Mouse (Mus musculus) cerebellum, adult 2 months (tissue): ENCODE measurements around the gene Klc4. TPM values are rescaled to one million over a fixed set of nuclear protein-coding genes. Genes with fewer than 3 reads are reported as not detected.

Experiments used
- DNase-seq, 2 experiments: peaks; one replicate each; pipeline ENCODE4 v3.0.0; 2021
- H3K27ac ChIP-seq: fragments of 200-500 bp; 2 replicates; pipeline ENCODE4 v1.5.1; 2012; ENCODE audit warnings: low read length, control low read depth, inconsistent platforms; ENCODE audit not compliant: insufficient read depth
- H3K27me3 ChIP-seq: fragments of 200-500 bp; 2 replicates; pipeline ENCODE4 v1.6.1; 2012; ENCODE audit warnings: inconsistent platforms, mild to moderate bottlenecking, low read length, moderate library complexity; ENCODE audit not compliant: control insufficient read depth, insufficient read depth
- H3K4me1 ChIP-seq: fragments of 200-500 bp; 2 replicates; pipeline ENCODE4 v1.6.1; 2011; ENCODE audit warnings: low read length; ENCODE audit not compliant: control insufficient read depth, insufficient read depth
- H3K4me3 ChIP-seq: fragments of 200-500 bp; replicated peaks from 2 replicates; pipeline ENCODE3; 2011; ENCODE audit warnings: mild to moderate bottlenecking, low read depth, low read length, control low read depth; ENCODE audit not compliant: insufficient read depth
- CTCF ChIP-seq: fragments of 200-500 bp; IDR thresholded peaks from 2 replicates; pipeline ENCODE4 v1.5.1; 2011; ENCODE audit warnings: low read depth, mild to moderate bottlenecking, control low read depth, low read length, moderate library complexity, borderline replicate concordance; ENCODE audit not compliant: insufficient read depth
- POLR2A ChIP-seq: fragments of 200-500 bp; IDR thresholded peaks from 2 replicates; pipeline ENCODE4 v1.6.1; 2011; ENCODE audit warnings: low read length, control low read depth, borderline replicate concordance; ENCODE audit not compliant: insufficient read depth
- WGBS: fragments of 180-500 bp; shearing (Covaris S2); methylation state at CpG from one replicate; pipeline ENCODE4 v1.1.7; 2018; 5-methylcytosine and 5-hydroxymethylcytosine counted together
- polyA plus RNA-seq: library from polyadenylated mRNA; depleted of rRNA; stranded (reverse); fragments of >200 nt; gene quantifications from 2 replicates; pipeline ENCODE4 v1.2.3, GENCODE M21; 2012; rRNA removed

Gene Klc4
- polyA plus RNA-seq, 1 experiment = 28.1 TPM

DNA sequence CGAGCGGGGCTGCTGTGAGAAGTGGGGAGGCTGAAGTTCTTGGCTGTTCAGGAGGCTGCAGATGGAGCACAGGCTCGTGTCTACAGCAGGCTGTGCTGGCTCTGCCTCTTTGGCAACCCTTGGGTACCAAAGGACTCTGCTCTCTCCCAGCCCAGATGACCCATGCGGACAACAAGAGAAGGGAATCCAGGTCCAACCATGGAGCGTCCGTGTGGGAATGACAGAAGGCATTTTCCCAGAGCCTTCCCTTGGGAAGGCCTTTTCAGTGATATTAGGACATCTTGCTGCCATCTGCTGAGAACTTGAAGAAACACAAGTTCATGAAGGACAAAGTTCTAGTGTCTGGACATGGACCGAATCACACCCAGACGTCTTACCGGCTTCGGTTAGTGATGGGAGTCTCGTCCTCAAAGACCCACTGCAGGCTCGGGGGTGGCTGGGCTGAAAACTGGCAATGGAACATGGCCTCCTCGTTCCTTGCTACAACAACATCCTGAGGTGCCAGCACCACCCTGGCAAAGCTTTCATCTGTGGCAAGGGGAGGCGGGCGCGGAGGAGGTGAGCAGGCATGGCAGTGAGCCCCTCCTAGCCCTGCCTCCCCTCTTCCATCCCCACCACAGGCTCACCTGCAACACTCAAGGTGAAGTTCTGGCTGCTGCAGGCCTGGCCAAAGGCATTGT is 56.0 kb downstream of the Klc4 start:
- no peak overlapping the region for H3K27ac ChIP-seq
- H3K27me3 ChIP-seq = no peaks in the 10 kb centered on the region
- H3K4me3 ChIP-seq = no peak overlapping the region
- DNase-seq = peak in 1 of 2 experiments; percentile 44
- H3K4me1 ChIP-seq = no peaks in the 10 kb centered on the region
- 51% methylated on average over 16 of the region's 16 CpGs for WGBS
- TF ChIP-seq CTCF (peak; percentile 17; the same call in 1 of the 2 replicates), POLR2A (no peak)

DNA sequence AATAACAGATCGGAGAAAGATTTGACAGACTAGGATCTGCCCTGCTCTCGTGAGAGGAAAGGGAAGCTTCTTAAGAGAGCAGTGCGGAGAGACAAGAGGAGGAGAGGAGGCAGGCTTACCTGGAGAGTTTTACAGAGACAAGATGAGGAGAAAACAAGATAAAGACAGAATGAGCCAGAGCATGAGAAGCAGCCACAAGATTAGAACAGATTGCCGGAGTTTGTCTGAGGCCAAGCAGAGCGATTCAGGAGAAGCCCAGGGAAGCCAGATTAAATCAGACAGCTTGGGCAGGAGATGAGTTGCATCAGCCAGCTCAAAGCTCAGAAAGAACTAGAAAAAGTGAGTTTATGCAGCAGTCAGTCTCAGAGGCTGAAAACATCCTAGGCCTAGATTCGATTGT is 56.9 kb downstream of the Klc4 start:
- no peak overlapping the region for H3K4me3 ChIP-seq
- no peak overlapping the region for H3K27ac ChIP-seq
- no peaks in the 10 kb centered on the region for H3K4me1 ChIP-seq
- TF ChIP-seq POLR2A = no peak
- TF ChIP-seq CTCF = no peak
- WGBS = 85% methylated on average over 6 of the region's 6 CpGs
- no peak for DNase-seq
- no peaks in the 10 kb centered on the region for H3K27me3 ChIP-seq

DNA sequence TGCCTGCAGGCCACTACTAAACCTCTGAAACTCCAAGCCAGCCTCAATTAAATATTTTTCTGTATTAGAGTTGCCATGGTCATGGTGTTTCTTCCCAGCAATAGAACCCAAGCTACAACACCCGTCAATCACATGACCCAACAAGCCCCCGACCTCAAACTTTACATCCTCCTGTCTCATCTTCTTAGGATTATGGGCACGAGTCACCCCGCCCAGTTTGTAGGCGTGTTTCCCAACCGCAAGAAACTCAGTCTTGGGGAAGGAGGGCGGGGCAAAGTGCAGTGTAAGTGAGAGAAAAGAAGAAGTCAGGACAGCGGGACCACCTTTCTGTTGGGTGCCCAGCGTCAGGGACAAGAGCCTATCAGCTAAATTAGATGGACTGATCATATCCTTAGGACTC is 57.6 kb downstream of the Klc4 start:
- Histone ChIP-seq H3K27me3 (no peaks in the 10 kb centered on the region), H3K4me1 (no peaks in the 10 kb centered on the region), H3K4me3 (no peak overlapping the region), H3K27ac (no peak overlapping the region)
- no peak for DNase-seq
- no peak for TF ChIP-seq POLR2A
- no peak for TF ChIP-seq CTCF
- WGBS = 87% methylated on average over 9 of the region's 9 CpGs

DNA sequence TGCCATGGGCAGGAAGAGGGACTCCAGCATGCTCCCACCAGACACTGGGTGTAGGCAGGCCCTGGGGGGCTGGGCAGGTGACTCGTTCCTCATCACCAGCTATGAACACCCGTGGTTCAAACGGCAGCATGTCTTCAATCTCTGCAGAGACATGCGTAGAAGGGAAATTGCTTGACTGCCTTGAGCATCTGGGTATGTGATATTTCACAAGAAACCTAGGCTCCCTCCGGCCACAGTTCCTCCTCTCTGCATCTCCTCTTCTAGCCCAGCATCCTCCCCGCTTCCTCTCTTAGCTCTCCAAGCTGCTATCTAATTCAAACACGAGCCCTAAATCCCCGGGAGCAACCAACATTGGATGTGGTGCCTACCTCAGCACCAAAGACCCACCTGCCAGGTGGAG is 59.5 kb downstream of the Klc4 start:
- H3K27me3 ChIP-seq = no peaks in the 10 kb centered on the region
- WGBS = 95% methylated on average over 8 of the region's 8 CpGs
- DNase-seq = no peak
- H3K4me1 ChIP-seq = no peaks in the 10 kb centered on the region
- TF ChIP-seq POLR2A (no peak), CTCF (no peak)
- H3K4me3 ChIP-seq = no peak overlapping the region
- H3K27ac ChIP-seq = no peak overlapping the region

Other genes with a start within 250 kb of the Klc4 start
- 3.7 and 4.6 TPM in 2 replicates for gene Crip3, start 217.1 kb downstream of the Klc4 start, polyA plus RNA-seq
- gene Slc22a7, start 207.6 kb downstream of the Klc4 start, polyA plus RNA-seq = 0.71 and 0.72 TPM in 2 replicates
- gene Ttbk1, start 158.3 kb downstream of the Klc4 start, polyA plus RNA-seq = 46.7 and 47.4 TPM in 2 replicates
- gene Dnph1, start 149.3 kb downstream of the Klc4 start, polyA plus RNA-seq = 5.3 and 5.6 TPM in 2 replicates
- gene Cul9, start 99.6 kb downstream of the Klc4 start, polyA plus RNA-seq = 56.2 and 58.4 TPM in 2 replicates
- 53.0 and 59.2 TPM in 2 replicates for gene Srf, start 89.8 kb downstream of the Klc4 start, polyA plus RNA-seq
- gene Ptk7, start 16.5 kb downstream of the Klc4 start, polyA plus RNA-seq = 5.5 and 5.9 TPM in 2 replicates
- gene Mrpl2, start 207 bp upstream of the Klc4 start, polyA plus RNA-seq = 67.5 and 68.2 TPM in 2 replicates
- gene Cul7, start 4.3 kb upstream of the Klc4 start, polyA plus RNA-seq = 43.3 and 44.5 TPM in 2 replicates
- gene Rrp36, start 28.3 kb upstream of the Klc4 start, polyA plus RNA-seq = 32.3 and 33.0 TPM in 2 replicates
- gene Mea1, start 32.8 kb upstream of the Klc4 start, polyA plus RNA-seq = 136 and 147 TPM in 2 replicates
- gene Klhdc3, start 34.9 kb upstream of the Klc4 start, polyA plus RNA-seq = 237 and 240 TPM in 2 replicates
- 137 and 139 TPM in 2 replicates for gene Ppp2r5d, start 59.1 kb upstream of the Klc4 start, polyA plus RNA-seq
- 46.5 and 52.4 TPM in 2 replicates for gene Pex6, start 65.4 kb upstream of the Klc4 start, polyA plus RNA-seq
- gene Gnmt, start 83.1 kb upstream of the Klc4 start, polyA plus RNA-seq = 12.0 and 18.1 TPM in 2 replicates
- 68.6 and 76.6 TPM in 2 replicates for gene Cnpy3, start 106.2 kb upstream of the Klc4 start, polyA plus RNA-seq
- 0.19 and 0.23 TPM in 2 replicates for gene Ptcra, start 117.7 kb upstream of the Klc4 start, polyA plus RNA-seq
- 22.0 and 22.1 TPM in 2 replicates for gene 2310039H08Rik, start 126.6 kb upstream of the Klc4 start, polyA plus RNA-seq
- gene Rpl7l1, start 136.7 kb upstream of the Klc4 start, polyA plus RNA-seq = 60.2 and 61.6 TPM in 2 replicates
- 35.9 and 36.8 TPM in 2 replicates for gene Bicral, start 212.5 kb upstream of the Klc4 start, polyA plus RNA-seq
- gene Tbcc, start 244.7 kb upstream of the Klc4 start, polyA plus RNA-seq = 24.9 and 25.3 TPM in 2 replicates